ENCODE assay signal across 9 mouse cellular contexts in genomic region chr8:61499035-61499434, GRCm38 (mm10). TPM values are rescaled to one million over a fixed set of nuclear protein-coding genes. Genes with fewer than 3 reads are reported as not detected.
A peak's percentile ranks its signal among the peaks of the same experiment; 100 is the strongest.
DNase-seq lines count a peak whose midpoint lies in the region; ATAC-seq and TF ChIP-seq lines count a peak whose summit lies in the region.
"Had no signal": no experiment of that assay in that cellular context is flagged by ENCODE, and none has a peak within 500 bp of the region (broad histone marks: within the 10 kb centered on the region; RNA-seq: fewer than 3 reads in every experiment).

No protein-coding gene starts in this region.

- peaks cover 4% of the 10 kb centered on the region for H3K36me3 ChIP-seq in heart, adult 2 months (ENCODE audit: control insufficient read depth, insufficient read depth, low read length)
- no peaks in the 10 kb centered on the region for H3K36me3 ChIP-seq in heart, embryonic 11.5 days (ENCODE audit: control insufficient read depth, insufficient read depth, low read length)
- peaks cover 2% of the 10 kb centered on the region; the same call in 1 of the 2 replicates for H3K36me3 ChIP-seq in ES-Bruce4 (ENCODE audit: control insufficient read depth, insufficient read depth, low read length, poor library complexity, severe bottlenecking)
- H3K36me3 ChIP-seq in embryonic facial prominence, embryonic 14.5 days (ENCODE audit: control insufficient read depth, insufficient read depth, low read length) = peaks cover 21% of the 10 kb centered on the region; the same call in 1 of the 2 replicates
- peaks cover 5% of the 10 kb centered on the region for H3K36me3 ChIP-seq in lung, embryonic 16.5 days (ENCODE audit: control insufficient read depth, insufficient read depth, low read length)

- H3K27ac ChIP-seq in heart, adult 2 months = no peak overlapping the region
- H3K27ac ChIP-seq in heart, embryonic 11.5 days (ENCODE audit: low read depth, low read length) = no peak overlapping the region
- no peak overlapping the region for H3K27ac ChIP-seq in ES-Bruce4 (ENCODE audit: insufficient read depth, low read length)
- H3K27ac ChIP-seq in embryonic facial prominence, embryonic 14.5 days (replicated peaks; ENCODE audit: low read depth, low read length) = no peak overlapping the region
- no peak overlapping the region for H3K27ac ChIP-seq in lung, embryonic 16.5 days (ENCODE audit: low read length)
- H3K27ac ChIP-seq: embryonic facial prominence, embryonic 13.5 days had no signal

- intact Hi-C loops in heart, adult 2 months (cut with DNase I) = no loop called here
- intact Hi-C loops in left cerebral cortex, postnatal 36 days (cut with DNase I) = no loop called here

- whole genome bisulfite sequencing in heart, adult 2 months = 67% methylated on average over 4 of the region's 4 CpGs
- WGBS in heart, embryonic 11.5 days (ENCODE audit: insufficient replicate concordance) = 57% methylated on average over 4 of the region's 4 CpGs
- 62% methylated on average over 4 of the region's 4 CpGs for WGBS in embryonic facial prominence, embryonic 14.5 days
- 44% methylated on average over 4 of the region's 4 CpGs for WGBS in lung, embryonic 16.5 days

- no peak for TF ChIP-seq EP300 in heart, adult 2 months (IDR thresholded peaks at IDR 0.05; ENCODE audit: insufficient read depth, low read depth, low read length)
- TF ChIP-seq EP300 in ES-Bruce4 (IDR thresholded peaks at IDR 0.05; ENCODE audit: insufficient read depth, low read depth, low read length) = no peak

- H3K79me2 ChIP-seq in heart, adult 2 months (replicated peaks; ENCODE audit: control insufficient read depth, insufficient read depth, low read length) = no peaks in the 10 kb centered on the region

- no peak for TF ChIP-seq POLR2A in heart, adult 2 months (IDR thresholded peaks at IDR 0.05; ENCODE audit: insufficient read depth, low read depth, low read length)
- no peak for TF ChIP-seq POLR2A in ES-Bruce4 (IDR thresholded peaks at IDR 0.05; ENCODE audit: insufficient read depth, low read length)

- no peak for ATAC-seq in heart, embryonic 11.5 days (replicated peaks; ENCODE audit: insufficient number of reproducible peaks, low FRiP score, low TSS enrichment)
- ATAC-seq in embryonic facial prominence, embryonic 14.5 days (ENCODE audit: low read depth) = no peak
- ATAC-seq in lung, embryonic 16.5 days (ENCODE audit: low read depth) = 0 out of 2 replicates have a peak, but pooled peaks have one; percentile 43

- no peak overlapping the region for H3K9ac ChIP-seq in heart, adult 2 months (ENCODE audit: low read depth, low read length)
- no peak overlapping the region for H3K9ac ChIP-seq in heart, embryonic 11.5 days (ENCODE audit: low read depth, low read length)
- H3K9ac ChIP-seq in ES-Bruce4 (ENCODE audit: low read depth, poor library complexity, severe bottlenecking) = no peak overlapping the region
- H3K9ac ChIP-seq in embryonic facial prominence, embryonic 14.5 days (ENCODE audit: low read depth, low read length) = no peak overlapping the region
- H3K9ac ChIP-seq in lung, embryonic 16.5 days (ENCODE audit: low read length) = no peak overlapping the region
- H3K9ac ChIP-seq: embryonic facial prominence, embryonic 13.5 days had no signal

- no peaks in the 10 kb centered on the region for H3K9me3 ChIP-seq in heart, embryonic 11.5 days (replicated peaks; ENCODE audit: control insufficient read depth, low read length)
- H3K9me3 ChIP-seq in ES-Bruce4 (replicated peaks; ENCODE audit: control insufficient read depth, insufficient read depth, low read length, poor library complexity, severe bottlenecking) = peaks cover 4% of the 10 kb centered on the region; the same call in 1 of the 2 replicates
- no peaks in the 10 kb centered on the region for H3K9me3 ChIP-seq in embryonic facial prominence, embryonic 14.5 days (ENCODE audit: control insufficient read depth, low read length)
- no peaks in the 10 kb centered on the region for H3K9me3 ChIP-seq in lung, embryonic 16.5 days (ENCODE audit: control insufficient read depth, low read length)
- H3K9me3 ChIP-seq: embryonic facial prominence, embryonic 13.5 days had no signal

- no peaks in the 10 kb centered on the region for H3K27me3 ChIP-seq in heart, adult 2 months (ENCODE audit: control insufficient read depth, insufficient read depth, low read length)
- no peaks in the 10 kb centered on the region for H3K27me3 ChIP-seq in heart, embryonic 11.5 days (ENCODE audit: control insufficient read depth, insufficient read depth, low read length)
- no peaks in the 10 kb centered on the region for H3K27me3 ChIP-seq in ES-Bruce4 (ENCODE audit: control insufficient read depth, insufficient read depth, low read length, poor library complexity, severe bottlenecking)
- H3K27me3 ChIP-seq in embryonic facial prominence, embryonic 14.5 days (replicated peaks; ENCODE audit: control insufficient read depth, insufficient read depth, low read length) = no peaks in the 10 kb centered on the region
- H3K27me3 ChIP-seq in lung, embryonic 16.5 days (ENCODE audit: control insufficient read depth, insufficient read depth, low read depth, low read length) = no peaks in the 10 kb centered on the region
- H3K27me3 ChIP-seq: embryonic facial prominence, embryonic 13.5 days had no signal

- H3K4me3 ChIP-seq in heart, adult 2 months = no peak overlapping the region
- H3K4me3 ChIP-seq in heart, embryonic 11.5 days (ENCODE audit: low read depth, low read length) = no peak overlapping the region
- no peak overlapping the region for H3K4me3 ChIP-seq in ES-Bruce4 (ENCODE audit: low read depth, low read length)
- no peak overlapping the region for H3K4me3 ChIP-seq in embryonic facial prominence, embryonic 14.5 days (ENCODE audit: low read depth, low read length)
- no peak overlapping the region for H3K4me3 ChIP-seq in lung, embryonic 16.5 days (ENCODE audit: low read length)
- H3K4me3 ChIP-seq: embryonic facial prominence, embryonic 13.5 days had no signal

- no peaks in the 10 kb centered on the region for H3K4me1 ChIP-seq in heart, adult 2 months (ENCODE audit: control insufficient read depth, insufficient read depth, low read length)
- no peaks in the 10 kb centered on the region for H3K4me1 ChIP-seq in heart, embryonic 11.5 days (ENCODE audit: control insufficient read depth, insufficient read depth, low read length)
- H3K4me1 ChIP-seq in ES-Bruce4 (ENCODE audit: control insufficient read depth, insufficient read depth, low read length) = no peaks in the 10 kb centered on the region
- H3K4me1 ChIP-seq in embryonic facial prominence, embryonic 14.5 days (ENCODE audit: control insufficient read depth, insufficient read depth, low read length) = no peaks in the 10 kb centered on the region
- H3K4me1 ChIP-seq in lung, embryonic 16.5 days (replicated peaks; ENCODE audit: control insufficient read depth, insufficient read depth, low read length) = no peaks in the 10 kb centered on the region
- H3K4me1 ChIP-seq: embryonic facial prominence, embryonic 13.5 days had no signal

- no peak for DNase-seq in heart, adult 2 months
- DNase-seq in embryonic facial prominence, embryonic 14.5 days (ENCODE audit: low spot score) = peak; percentile 59
- no peak for DNase-seq in gastrocnemius, postnatal 4 days (ENCODE audit: low spot score in 2 of 2)
- no peak for DNase-seq in left cerebral cortex, postnatal 36 days (ENCODE audit: low spot score in 2 of 2)
- DNase-seq in right cerebral cortex, postnatal 36 days (ENCODE audit: low spot score in 2 of 2) = no peak

- TF ChIP-seq CTCF in heart, adult 2 months (IDR thresholded peaks at IDR 0.05) = peak; percentile 64
- peak; percentile 31 for TF ChIP-seq CTCF in ES-Bruce4 (IDR thresholded peaks at IDR 0.05; ENCODE audit: low read depth, low read length)

- H3K4me2 ChIP-seq in heart, embryonic 11.5 days = no peak overlapping the region
- H3K4me2 ChIP-seq in embryonic facial prominence, embryonic 14.5 days (ENCODE audit: low read depth, low read length) = no peak overlapping the region
- no peak overlapping the region for H3K4me2 ChIP-seq in lung, embryonic 16.5 days (ENCODE audit: low read depth, low read length)
- H3K4me2 ChIP-seq: embryonic facial prominence, embryonic 13.5 days had no signal

RNA-seq across cellular contexts. Expression of gene Cbr4, which starts 11.5 kb away (rescaled TPM):
- 10 to 100 TPM; 70.8 to 77.2 TPM for total RNA-seq in heart, adult 2 months (2021)
- polyA plus RNA-seq in heart, adult 2 months (2012; rRNA removed) = 25.8 and 55.0 TPM in 2 replicates
- 30.2 and 41.3 TPM in 2 replicates for polyA plus RNA-seq in heart, embryonic 11.5 days (2014; fragmentation: Nextera tagmentation; extraction: Ambion mirVana)
- polyA plus RNA-seq in ES-Bruce4 (2011; ENCODE audit: insufficient read depth, insufficient read length, low read depth, missing spikeins) = 66.8 and 67.7 TPM in 2 replicates
- 30.9 and 31.3 TPM in 2 replicates for polyA plus RNA-seq in embryonic facial prominence, embryonic 14.5 days (2014; fragmentation: Nextera tagmentation; extraction: Ambion mirVana)
- 32.3 and 33.3 TPM in 2 replicates for polyA plus RNA-seq in lung, embryonic 16.5 days (2015; fragmentation: Nextera tagmentation; extraction: Ambion mirVana)
- total RNA-seq in gastrocnemius, postnatal 4 days (2021) = 10 to 100 TPM; 31.5 to 38.2 TPM
- total RNA-seq in left cerebral cortex, postnatal 36 days (2021) = 10 to 100 TPM; 21.5 to 23.4 TPM
